Mouse (Mus musculus) splenic B cell, adult 2 months (primary cell): Measurements from ENCODE around the gene Lta.

ENCODE experiments used
- DNase-seq: peaks from one replicate; pipeline ENCODE4 v3.0.0-alpha.2; 2011; ENCODE audit warnings: low read depth, low spot score
- H3K27me3 ChIP-seq: 2 replicates; pipeline ENCODE4 v1.6.1; 2012; ENCODE audit warnings: mild to moderate bottlenecking, low read length, moderate library complexity, mixed read lengths; ENCODE audit not compliant: control insufficient read depth, poor library complexity, insufficient read depth, severe bottlenecking
- H3K36me3 ChIP-seq: 2 replicates; pipeline ENCODE4 v1.6.1; 2012; ENCODE audit warnings: mild to moderate bottlenecking, low read length, moderate library complexity, mixed read lengths; ENCODE audit not compliant: control insufficient read depth, poor library complexity, insufficient read depth, severe bottlenecking

Lta gene

DNA sequence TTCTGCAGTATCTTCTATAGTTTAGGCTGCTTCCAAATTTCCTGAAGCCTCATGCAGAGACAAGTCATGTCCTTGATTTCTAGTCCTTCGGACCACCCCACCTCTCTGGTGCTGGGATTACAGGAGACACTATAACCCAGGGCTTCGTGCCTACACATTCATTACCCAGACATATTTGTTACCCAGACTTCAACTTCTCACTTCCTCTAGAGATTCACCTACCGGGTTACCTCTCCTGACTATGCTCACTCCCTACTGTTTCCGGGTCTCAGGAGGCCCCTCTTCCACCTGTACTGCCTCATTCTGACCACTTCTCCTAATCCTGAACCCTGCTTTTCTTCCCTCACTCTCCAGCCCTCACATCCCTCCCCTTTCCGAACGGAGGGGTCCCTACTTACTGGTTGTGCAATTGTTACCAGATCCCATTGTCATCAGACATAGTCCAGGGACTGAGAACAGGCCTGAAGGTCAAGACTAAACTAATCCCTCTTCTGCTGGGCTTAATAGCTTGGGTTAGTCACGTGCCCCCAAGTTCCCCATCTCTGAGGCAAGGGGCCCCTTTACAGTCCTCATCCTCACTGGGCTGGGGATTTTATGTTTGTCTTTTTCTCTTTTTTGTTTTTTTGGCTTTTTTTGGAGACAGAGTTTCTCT lies 17.1 kb downstream of the Lta start, which contains the start of gene Lst1:
TSS of gene Lst1 (minus strand) at position 481 of the 652 bp plus-strand sequence.
- no peaks in the 10 kb centered on the region for H3K36me3 ChIP-seq
- H3K27me3 ChIP-seq: no peaks in the 10 kb centered on the region
- peak; percentile 46 for DNase-seq

DNA sequence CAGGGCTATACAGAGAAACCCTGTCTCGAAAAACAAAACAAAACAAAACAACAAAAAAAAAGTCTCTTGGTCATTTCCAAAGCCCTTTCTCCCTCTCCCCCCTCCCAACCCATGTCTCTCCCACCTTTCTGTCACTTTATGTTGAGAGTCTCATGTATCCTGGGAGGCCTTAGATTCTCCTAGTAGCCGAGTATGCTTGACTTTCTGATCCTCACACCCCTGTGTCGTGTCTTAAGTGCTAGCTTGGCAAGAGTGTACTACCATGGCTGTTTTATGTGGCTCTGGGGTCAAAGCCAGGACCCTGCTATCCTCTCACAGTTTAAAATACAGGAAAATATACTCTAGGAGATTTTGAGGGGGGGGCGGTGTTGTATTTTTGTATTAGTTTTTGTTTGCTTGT lies 17.8 kb downstream of the Lta start:
- Histone ChIP-seq H3K36me3 (no peaks in the 10 kb centered on the region), H3K27me3 (no peaks in the 10 kb centered on the region)
- DNase-seq: no peak

DNA sequence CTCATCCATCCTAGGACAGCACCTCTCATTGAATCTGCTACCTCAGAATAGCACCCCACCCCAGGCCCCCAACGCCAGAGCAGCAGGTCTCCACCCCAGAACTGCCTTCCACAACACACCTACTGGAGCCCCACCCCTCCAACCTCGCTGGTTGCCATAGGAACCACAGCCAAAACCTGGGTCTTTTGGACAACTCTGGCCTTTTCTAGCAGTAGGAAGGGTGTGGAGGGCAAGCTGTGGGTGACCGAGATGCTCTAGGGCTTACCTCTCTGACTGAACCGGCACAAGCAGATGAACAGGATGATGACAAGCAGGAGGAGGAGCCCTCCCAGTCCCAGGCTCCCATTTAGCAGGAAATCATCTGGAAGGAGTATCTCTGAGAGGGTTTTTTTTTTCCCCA lies 18.5 kb downstream of the Lta start:
- H3K36me3 ChIP-seq: no peaks in the 10 kb centered on the region
- peak; percentile 80 for DNase-seq

DNA sequence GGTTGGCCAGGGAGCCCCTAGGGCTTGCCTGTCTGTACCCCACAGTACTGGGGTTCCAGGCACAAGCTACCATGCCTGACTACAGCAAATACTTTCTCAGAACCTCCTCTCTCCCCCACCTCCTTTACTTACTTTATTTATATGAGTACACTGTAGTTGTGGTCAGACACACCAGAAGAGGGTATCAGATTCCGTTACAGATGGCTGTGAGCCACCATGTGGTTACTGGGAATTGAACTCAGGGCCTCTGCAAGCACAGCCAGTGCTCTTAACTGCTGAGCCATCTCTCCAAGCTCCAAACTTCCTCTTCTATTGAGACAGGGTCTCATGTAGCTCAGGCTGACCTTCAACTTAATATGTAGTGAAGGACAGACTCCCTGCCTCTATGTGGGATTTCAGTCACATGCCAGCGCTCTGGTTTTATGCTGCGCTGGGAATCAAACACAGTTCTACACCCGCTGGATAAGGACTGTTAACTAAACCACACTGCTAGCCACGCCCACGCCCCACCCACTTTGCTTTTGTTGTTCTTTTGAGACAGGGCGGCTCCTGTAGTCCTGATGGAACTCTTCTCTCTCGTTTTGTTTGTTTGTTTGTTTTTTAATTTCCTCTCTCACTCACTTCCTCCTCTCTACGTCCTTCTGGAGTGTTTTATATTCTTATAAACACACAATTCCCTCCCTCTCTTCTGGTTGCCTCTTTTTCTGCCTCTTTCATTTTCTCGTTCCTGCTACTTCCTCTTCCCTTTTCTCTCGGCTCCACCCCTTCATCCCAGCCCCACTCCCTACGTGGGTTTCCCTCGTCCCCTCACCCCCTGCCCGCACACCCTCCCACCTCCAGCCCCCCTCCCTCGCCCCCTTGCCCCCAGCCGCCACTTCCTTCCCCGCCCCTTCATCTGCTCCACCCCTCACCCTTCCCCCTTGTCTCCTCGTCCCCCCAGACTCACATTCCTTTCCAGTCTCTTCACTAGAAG lies 19.2 kb downstream of the Lta start:
- no peaks in the 10 kb centered on the region for H3K27me3 ChIP-seq
- peak; percentile 80 for DNase-seq
- no peaks in the 10 kb centered on the region for H3K36me3 ChIP-seq

More for the DNA sequence above, 18.5 kb downstream of the Lta start:
- H3K27me3 ChIP-seq: no peaks in the 10 kb centered on the region

DNA sequence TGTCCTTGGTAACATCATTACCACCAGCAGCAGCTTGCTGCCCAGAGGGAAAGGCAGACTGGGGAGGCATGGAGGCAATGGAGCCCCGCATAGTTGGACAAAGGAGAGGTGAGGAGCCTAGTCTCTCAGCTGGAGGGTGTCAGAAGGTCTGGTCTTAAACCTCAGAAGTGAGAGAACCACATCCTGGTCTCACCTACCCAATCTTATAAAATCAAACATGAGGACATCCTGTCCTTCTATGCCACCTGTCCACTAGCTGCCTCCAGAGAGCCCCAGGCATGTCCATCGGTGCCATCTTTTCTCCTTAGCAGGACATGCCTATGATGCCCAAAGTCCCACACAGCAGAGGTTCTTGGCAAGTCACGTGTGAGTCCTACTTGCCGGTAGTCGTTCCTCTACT lies 25.1 kb downstream of the Lta start:
- H3K27me3 ChIP-seq: no peaks in the 10 kb centered on the region
- DNase-seq: no peak
- no peaks in the 10 kb centered on the region for H3K36me3 ChIP-seq

DNA sequence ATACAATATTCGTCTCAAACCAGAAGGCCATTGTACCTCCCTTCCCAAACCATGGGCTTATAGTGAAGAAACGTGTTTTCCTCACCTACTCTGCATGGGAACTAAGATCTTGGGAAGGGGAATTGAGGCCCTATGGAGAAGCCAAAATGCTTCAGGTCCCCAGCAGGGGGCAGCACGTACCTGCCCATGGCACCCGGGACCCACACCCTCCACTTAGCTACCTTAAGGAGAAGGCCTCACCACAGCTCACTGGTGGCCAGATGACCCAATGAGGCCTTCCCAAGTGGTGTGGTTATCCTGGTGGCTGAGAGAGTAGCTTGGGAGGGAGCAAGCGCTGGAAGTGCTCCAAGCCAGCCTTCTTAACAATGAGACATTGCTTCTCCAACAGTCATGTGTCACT lies 26.6 kb downstream of the Lta start:
- DNase-seq: peak; percentile 84
- Histone ChIP-seq H3K27me3 (no peaks in the 10 kb centered on the region), H3K36me3 (no peaks in the 10 kb centered on the region)

DNA sequence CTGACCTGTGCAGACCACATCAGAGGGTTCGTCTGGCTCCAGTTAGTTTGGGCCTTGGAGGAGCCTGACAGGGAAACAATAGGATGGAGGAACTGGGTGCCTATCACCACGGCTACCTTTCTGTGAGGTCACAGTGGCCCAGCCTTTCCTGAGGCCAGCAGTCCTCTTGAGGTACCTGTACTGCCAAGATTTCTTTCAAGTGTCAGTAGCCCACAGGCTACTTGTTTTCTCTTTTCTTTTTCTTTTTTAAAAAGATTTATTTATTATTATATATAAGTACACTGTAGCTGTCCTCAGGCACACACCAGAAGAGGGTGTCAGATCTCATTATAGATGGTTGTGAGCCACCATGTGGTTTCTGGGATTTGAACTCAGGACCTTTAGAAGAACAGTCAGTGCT lies 29.2 kb downstream of the Lta start, which contains the start of gene Aif1:
TSS of gene Aif1 (minus strand) at position 101 of the 400 bp plus-strand sequence.
- no peaks in the 10 kb centered on the region for H3K36me3 ChIP-seq
- H3K27me3 ChIP-seq: no peaks in the 10 kb centered on the region
- no peak for DNase-seq

DNA sequence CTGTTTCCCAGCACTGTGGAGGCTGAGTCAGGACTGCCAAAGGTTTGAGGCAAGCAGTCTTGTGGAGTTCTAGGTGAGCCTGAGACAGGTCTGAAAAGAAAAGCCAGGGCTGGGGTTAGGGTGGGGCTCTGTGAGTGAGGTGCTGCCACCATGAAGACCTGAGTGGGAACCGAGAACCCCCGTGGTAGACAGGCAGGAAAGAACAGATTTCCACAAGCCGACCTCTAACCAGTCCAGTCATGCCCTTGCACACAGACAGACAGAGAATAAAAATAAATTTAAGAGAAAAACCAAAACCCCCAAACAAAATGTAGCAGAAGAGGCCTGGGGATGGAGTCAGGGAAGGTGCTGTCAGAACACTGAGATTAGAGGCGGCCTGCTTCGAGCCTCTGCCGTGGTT lies 29.8 kb downstream of the Lta start:
- Histone ChIP-seq H3K36me3 (no peaks in the 10 kb centered on the region), H3K27me3 (no peaks in the 10 kb centered on the region)
- peak; percentile 36 for DNase-seq

DNA sequence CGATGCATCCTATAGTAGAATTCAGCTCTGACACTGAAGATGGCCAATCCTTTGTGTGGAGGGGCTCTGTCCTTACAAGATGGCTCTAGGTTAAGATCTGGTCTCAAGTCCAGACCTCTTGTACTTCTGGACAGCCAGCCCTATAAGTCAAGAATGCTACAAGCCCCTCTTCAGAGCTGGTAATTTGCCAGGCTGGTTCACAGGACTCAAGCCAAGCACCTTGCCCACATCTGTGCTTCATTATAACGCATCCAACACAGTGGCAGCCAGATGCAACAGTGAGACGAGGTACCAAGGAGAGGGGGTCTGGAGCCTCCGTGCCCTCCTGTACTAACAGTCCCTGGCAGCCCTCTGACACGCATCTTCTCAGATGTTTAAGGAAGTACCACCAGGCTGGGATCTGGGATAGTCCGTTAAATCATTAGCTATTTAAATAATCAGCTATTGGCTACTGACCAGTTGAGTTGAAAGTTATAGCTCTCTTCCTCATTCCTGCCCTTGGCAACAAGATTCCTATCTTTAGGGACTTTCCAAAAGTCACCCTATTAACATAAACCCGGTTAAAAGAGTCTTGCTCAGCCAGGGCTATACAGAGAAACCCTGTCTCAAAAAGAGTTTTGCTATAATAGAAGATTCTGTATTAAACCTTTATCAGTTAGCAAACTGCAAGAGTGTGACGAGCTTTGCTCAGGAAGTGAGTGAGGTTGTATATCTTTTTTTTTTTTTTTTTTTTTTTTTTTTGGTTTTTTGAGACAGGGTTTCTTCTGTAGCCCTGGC lies 30.8 kb downstream of the Lta start:
- no peaks in the 10 kb centered on the region for H3K36me3 ChIP-seq
- DNase-seq: no peak
- H3K27me3 ChIP-seq: no peaks in the 10 kb centered on the region

DNA sequence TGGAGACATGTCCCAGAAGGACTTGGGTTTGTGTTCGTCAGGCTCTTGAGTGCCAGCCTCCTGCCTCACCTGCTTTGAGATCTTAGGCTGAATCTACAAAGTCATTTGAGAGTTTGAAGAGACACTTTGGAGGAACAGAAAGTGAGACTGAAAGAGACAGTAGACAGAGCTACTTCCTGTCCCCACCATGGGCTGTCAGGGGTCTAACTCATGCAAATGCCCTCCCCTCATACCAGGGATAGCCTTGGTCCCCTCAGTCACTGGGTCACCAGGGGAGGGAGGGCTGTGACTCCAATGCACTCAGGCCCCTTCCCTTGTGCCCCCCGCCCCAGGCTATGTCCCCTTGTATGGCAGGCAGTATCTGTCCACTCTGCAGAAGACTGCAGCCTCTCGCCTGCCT lies 31.8 kb downstream of the Lta start:
- no peaks in the 10 kb centered on the region for H3K36me3 ChIP-seq
- no peaks in the 10 kb centered on the region for H3K27me3 ChIP-seq
- DNase-seq: peak; percentile 74

DNA sequence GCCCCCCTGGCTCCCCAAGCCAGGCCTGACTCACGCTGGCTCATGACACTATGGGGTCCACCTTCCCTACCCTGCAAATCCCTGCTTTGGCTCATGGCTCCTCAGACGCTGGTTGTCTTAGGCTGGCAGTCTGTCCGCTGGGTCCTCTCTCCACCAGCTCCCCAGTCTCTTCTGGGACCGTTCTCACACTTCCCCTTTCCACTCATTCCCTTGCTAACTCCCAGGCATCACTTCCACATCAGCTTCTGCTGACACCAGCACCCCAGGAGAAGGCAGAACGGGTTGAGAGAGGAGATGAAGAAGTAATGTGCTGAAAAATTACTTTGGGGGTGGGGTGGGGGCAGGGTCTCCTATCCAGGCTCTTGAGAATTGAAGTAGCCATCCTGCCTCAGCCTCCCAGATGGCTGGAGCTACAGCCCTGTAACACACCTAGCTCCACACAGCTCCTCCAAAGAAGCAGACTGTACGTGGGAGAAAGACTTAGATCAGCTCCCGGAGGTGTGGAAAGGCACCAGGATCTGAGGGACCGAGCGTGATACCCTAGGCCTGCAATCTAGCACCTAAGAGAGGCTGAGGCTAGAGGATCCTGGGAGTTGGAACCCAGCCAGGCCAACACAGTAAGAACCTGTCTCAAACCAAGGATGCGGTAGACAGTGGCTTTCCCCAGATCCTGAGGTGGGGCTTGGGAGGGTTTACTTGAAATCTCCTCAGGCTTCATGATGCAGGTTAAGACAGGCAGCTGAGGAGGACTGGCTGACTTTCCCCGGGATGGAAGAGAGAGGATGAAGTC lies 32.5 kb downstream of the Lta start:
- peak; percentile 45 for DNase-seq
- H3K36me3 ChIP-seq: no peaks in the 10 kb centered on the region
- no peaks in the 10 kb centered on the region for H3K27me3 ChIP-seq

DNA sequence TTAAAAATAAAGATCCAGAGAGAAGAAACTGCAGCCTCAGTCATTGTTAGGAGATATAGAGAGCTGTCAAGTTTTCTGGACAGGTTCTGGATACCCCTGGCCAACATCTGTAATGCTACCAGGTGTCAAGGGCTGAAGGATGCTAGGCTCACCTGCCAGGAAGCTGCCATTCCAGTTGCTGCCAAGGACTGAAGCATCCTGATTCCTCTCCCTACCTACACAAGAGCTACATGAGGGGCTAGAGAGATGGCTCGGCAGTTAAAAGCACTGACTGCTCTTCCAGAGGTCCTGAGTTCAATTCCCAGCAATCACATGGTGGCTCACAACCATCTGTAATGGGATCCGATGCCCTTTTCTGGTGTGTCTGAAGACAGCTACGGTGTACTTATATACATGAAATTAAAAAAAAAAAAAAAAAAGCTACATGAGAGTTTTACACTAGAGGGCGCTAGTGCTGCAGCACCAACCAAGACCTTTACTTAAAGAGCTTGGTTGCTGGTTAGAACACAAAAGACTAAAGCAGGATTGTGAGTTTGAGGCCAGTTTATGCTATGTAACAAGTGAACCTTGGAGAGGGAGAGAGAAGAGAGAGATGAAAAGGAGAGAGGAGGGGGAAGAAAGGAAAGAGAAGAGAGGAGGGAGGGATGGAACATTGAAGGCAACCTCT lies 36.5 kb downstream of the Lta start:
- DNase-seq: peak; percentile 89
- Histone ChIP-seq H3K27me3 (no peaks in the 10 kb centered on the region), H3K36me3 (no peaks in the 10 kb centered on the region)

DNA sequence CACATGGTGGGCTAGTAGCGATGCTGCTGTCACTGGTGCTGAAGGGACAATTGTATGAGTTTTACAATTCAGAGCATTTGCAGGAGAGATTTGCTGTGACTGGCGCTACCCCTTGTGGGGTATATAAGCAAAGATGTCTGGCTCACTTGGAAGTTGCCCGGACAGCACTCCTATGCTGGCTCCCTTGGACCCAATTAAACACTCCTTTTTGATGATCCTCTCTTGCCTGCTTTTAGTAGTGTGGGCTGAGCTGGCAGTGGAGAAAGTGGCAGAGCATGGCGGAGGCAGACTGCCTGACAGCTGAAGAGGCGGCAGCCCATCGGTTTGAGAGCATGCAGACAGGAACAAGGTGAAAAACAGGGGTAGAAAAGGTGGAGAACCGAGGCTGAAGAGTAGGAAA lies 37.4 kb downstream of the Lta start:
- H3K36me3 ChIP-seq: no peaks in the 10 kb centered on the region
- H3K27me3 ChIP-seq: no peaks in the 10 kb centered on the region
- DNase-seq: no peak
